Mouse (Mus musculus) E14TG2a.4 (cell line): ENCODE measurements around the gene Sfswap.
A peak's percentile ranks its signal among the peaks of the same experiment; 100 is the strongest.

Source experiments
- CTCF ChIP-seq: conservative IDR thresholded peaks from 2 replicates; pipeline ENCODE4 v1.5.1; 2014; ENCODE audit warnings: low read length
- NANOG ChIP-seq: IDR thresholded peaks from 2 replicates; pipeline ENCODE4 v1.6.1; 2014; ENCODE audit warnings: borderline replicate concordance, low read length, mixed read lengths

DNA sequence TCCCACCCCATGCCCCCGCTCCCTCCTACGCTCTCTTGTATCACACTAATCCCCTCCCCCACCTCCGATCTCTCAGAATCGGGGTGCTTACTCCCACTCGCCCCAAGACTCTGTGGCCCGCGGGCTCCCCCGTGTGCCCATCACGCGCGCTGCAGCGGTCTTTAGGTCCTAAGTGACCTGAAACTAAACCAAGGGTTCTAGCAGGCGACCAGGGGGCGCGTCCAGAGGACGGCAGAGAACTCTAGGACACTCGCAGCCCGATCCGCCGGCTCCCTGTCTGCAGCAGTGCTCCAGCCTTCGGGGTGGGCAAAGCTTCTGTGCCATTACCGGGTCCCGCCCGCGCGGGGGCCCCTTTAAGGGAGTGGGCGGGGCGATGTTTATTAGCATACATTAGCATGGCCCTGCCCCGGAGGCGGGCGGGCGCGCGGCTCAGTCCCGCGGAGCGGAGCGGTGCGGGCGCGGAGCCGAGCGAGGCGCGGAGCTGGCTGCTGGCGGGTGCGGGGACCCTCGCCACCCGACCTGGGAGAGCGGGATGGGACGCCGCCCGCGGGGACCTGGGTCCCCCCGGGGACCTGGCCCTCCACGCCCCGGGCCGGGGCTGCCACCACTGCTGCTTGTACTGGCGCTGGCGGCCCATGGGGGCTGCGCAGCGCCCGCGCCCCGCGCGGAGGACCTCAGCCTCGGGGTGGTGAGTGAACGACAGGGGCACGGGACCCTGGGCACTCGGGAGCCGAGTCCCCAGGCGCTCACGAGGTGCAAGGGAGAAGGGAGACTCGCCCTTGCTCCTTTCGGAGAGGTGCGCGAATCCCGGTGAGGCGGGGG, 83.0 kb downstream of the Sfswap start, which contains the start of gene Mmp17:
- TF ChIP-seq CTCF, result peak; percentile 57
- TF ChIP-seq NANOG, result no peak
